Mouse (Mus musculus) E14TG2a.4 (cell line): ENCODE results near the gene Tdrd9.
A peak's percentile ranks its signal among the peaks of the same experiment; 100 is the strongest.

Experiments
- H3K27me3 ChIP-seq: 2 replicates; pipeline ENCODE4 v1.6.1; 2014; ENCODE audit warnings: low read length, control low read depth; ENCODE audit not compliant: insufficient read depth
- H3K36me3 ChIP-seq: 2 replicates; pipeline ENCODE4 v1.6.1; 2014; ENCODE audit warnings: low read length, control low read depth; ENCODE audit not compliant: insufficient read depth
- H3K4me1 ChIP-seq: replicated peaks from 2 replicates; pipeline ENCODE4 v1.6.1; 2014; ENCODE audit warnings: low read depth, low read length, control low read depth
- H3K4me3 ChIP-seq: replicated peaks from 2 replicates; pipeline ENCODE4 v1.5.1; 2014; ENCODE audit warnings: mild to moderate bottlenecking, low read length
- H3K9me3 ChIP-seq: 2 replicates; pipeline ENCODE4 v1.6.1; 2014; ENCODE audit warnings: low read length, control low read depth
- CTCF ChIP-seq: conservative IDR thresholded peaks from 2 replicates; pipeline ENCODE4 v1.5.1; 2014; ENCODE audit warnings: low read length
- NANOG ChIP-seq: IDR thresholded peaks from 2 replicates; pipeline ENCODE4 v1.6.1; 2014; ENCODE audit warnings: borderline replicate concordance, low read length, mixed read lengths
- POU5F1 ChIP-seq: IDR thresholded peaks from 2 replicates; pipeline ENCODE4 v1.6.1; 2014; ENCODE audit warnings: low read length, borderline replicate concordance

Gene Tdrd9

GRCm38 (mm10) chr12:112112235-112112634 lies 140.9 kb downstream of the Tdrd9 start:
- Histone ChIP-seq H3K4me3 (no peak overlapping the region; the same call in 1 of the 2 replicates), H3K4me1 (peaks cover 39% of the 10 kb centered on the region), H3K27me3 (peaks cover 22% of the 10 kb centered on the region), H3K9me3 (no peaks in the 10 kb centered on the region), H3K36me3 (no peaks in the 10 kb centered on the region)
- TF ChIP-seq NANOG (no peak), CTCF (no peak), POU5F1 (no peak)

GRCm38 (mm10) chr12:112112686-112113396 lies 141.5 kb downstream of the Tdrd9 start:
- no peak for TF ChIP-seq NANOG
- no peak for TF ChIP-seq POU5F1
- TF ChIP-seq CTCF = no peak
- Histone ChIP-seq H3K4me1 (peaks cover 37% of the 10 kb centered on the region), H3K36me3 (no peaks in the 10 kb centered on the region), H3K9me3 (no peaks in the 10 kb centered on the region), H3K27me3 (peaks cover 17% of the 10 kb centered on the region), H3K4me3 (peak overlapping the region; percentile 56)

GRCm38 (mm10) chr12:112113710-112114109 lies 142.4 kb downstream of the Tdrd9 start:
- H3K4me1 ChIP-seq = peaks cover 38% of the 10 kb centered on the region
- H3K27me3 ChIP-seq = peaks cover 15% of the 10 kb centered on the region; the same call in 1 of the 2 replicates
- 0 out of 2 replicates have a peak overlapping the region, but pooled peaks have one; percentile 56 for H3K4me3 ChIP-seq
- H3K9me3 ChIP-seq = no peaks in the 10 kb centered on the region; the same call in 1 of the 2 replicates
- no peak for TF ChIP-seq NANOG
- no peak for TF ChIP-seq POU5F1
- peak; percentile 97 for TF ChIP-seq CTCF
- H3K36me3 ChIP-seq = no peaks in the 10 kb centered on the region

- TF ChIP-seq NANOG (no peak), POU5F1 (no peak), CTCF (no peak)
- Histone ChIP-seq H3K4me1 (peaks cover 30% of the 10 kb centered on the region), H3K36me3 (peaks cover 3% of the 10 kb centered on the region; the same call in 1 of the 2 replicates), H3K4me3 (no peak overlapping the region), H3K9me3 (no peaks in the 10 kb centered on the region; the same call in 1 of the 2 replicates), H3K27me3 (peaks cover 15% of the 10 kb centered on the region)
Measured at GRCm38 (mm10) chr12:112117006-112117405, 145.6 kb downstream of the Tdrd9 start.

DNA sequence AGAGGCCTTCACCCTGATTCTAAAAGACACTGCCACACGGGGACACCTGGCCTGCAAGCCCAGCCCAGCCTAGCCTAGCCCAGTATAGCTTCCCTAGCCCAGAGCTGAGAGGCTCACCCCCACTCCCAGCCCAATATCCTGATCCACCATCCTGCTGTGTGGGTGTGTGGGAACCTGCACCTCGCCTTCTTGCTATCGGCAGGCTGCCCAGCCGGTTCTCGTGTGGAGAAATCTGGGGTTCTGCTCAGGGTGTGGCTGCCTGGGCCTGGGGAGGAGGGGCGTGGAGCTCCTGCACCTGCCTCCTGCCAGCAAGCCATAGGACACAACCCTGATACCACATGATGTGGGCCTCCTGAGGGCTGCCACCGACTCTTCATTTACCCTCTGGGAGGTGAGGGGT lies 146.3 kb downstream of the Tdrd9 start:
- H3K4me1 ChIP-seq = peaks cover 23% of the 10 kb centered on the region
- peaks cover 3% of the 10 kb centered on the region; the same call in 1 of the 2 replicates for H3K36me3 ChIP-seq
- TF ChIP-seq POU5F1 (no peak), NANOG (no peak), CTCF (no peak)
- H3K9me3 ChIP-seq = no peaks in the 10 kb centered on the region; the same call in 1 of the 2 replicates
- H3K27me3 ChIP-seq = peaks cover 21% of the 10 kb centered on the region
- no peak overlapping the region for H3K4me3 ChIP-seq
